ENCODE assay signal across 11 mouse cellular contexts in genomic region chr13:81135953-81136352, GRCm38 (mm10).
DNase-seq lines count a peak whose midpoint lies in the region; ATAC-seq and TF ChIP-seq lines count a peak whose summit lies in the region.
"Had no signal": no experiment of that assay in that cellular context is flagged by ENCODE, and none has a peak within 500 bp of the region (broad histone marks: within the 10 kb centered on the region; RNA-seq: fewer than 3 reads in every experiment).

No protein-coding gene starts in this region.

- ATAC-seq in forebrain, embryonic 14.5 days, result peak; percentile 30; the same call in 1 of the 2 replicates
- no peak for ATAC-seq in forebrain, embryonic 12.5 days (ENCODE audit: low FRiP score)
- ATAC-seq in midbrain, embryonic 13.5 days, result no peak

- no peak for TF ChIP-seq CTCF in layer of hippocampus, adult 2 months (conservative IDR thresholded peaks at IDR 0.05)

- H3K9ac ChIP-seq in forebrain, embryonic 14.5 days (ENCODE audit: low read length), result no peak overlapping the region
- H3K9ac ChIP-seq in forebrain, embryonic 12.5 days, result no peak overlapping the region
- no peak overlapping the region for H3K9ac ChIP-seq in midbrain, embryonic 13.5 days (replicated peaks)
- H3K9ac ChIP-seq: liver, embryonic 13.5 days had no signal

- no peaks in the 10 kb centered on the region; the same call in 1 of the 2 replicates for H3K4me1 ChIP-seq in forebrain, embryonic 14.5 days (ENCODE audit: control insufficient read depth, insufficient read depth, low read length)
- peaks cover 10% of the 10 kb centered on the region for H3K4me1 ChIP-seq in forebrain, embryonic 12.5 days
- peaks cover 19% of the 10 kb centered on the region for H3K4me1 ChIP-seq in brown adipose tissue, adult 24 weeks (ENCODE audit: control insufficient read depth, insufficient read depth, insufficient read length, low read length)
- H3K4me1 ChIP-seq in midbrain, embryonic 13.5 days (replicated peaks), result peaks cover 8% of the 10 kb centered on the region; the same call in 1 of the 2 replicates

- peak; percentile 33 for DNase-seq in forebrain, embryonic 14.5 days (ENCODE audit: low spot score)
- no peak for DNase-seq in layer of hippocampus, adult 2 months (ENCODE audit: low spot score in 2 of 2)
- no peak for DNase-seq in layer of hippocampus, postnatal 14 days (ENCODE audit: low spot score in 2 of 2)
- DNase-seq in lung, postnatal 10 days, result peak; percentile 70
- DNase-seq in thymus, postnatal 4 days, result no peak
- DNase-seq: cerebellum, adult 9-11 months; liver, embryonic 13.5 days; thymus, adult 2 months had no signal

- 48% methylated on average over 10 of the region's 10 CpGs for WGBS in forebrain, embryonic 14.5 days
- WGBS in forebrain, embryonic 12.5 days, result 79% methylated on average over 10 of the region's 10 CpGs
- 86% methylated on average over 10 of the region's 10 CpGs for WGBS in midbrain, embryonic 13.5 days

- H3K36me3 ChIP-seq in forebrain, embryonic 14.5 days (ENCODE audit: control insufficient read depth, insufficient read depth, low read length), result no peaks in the 10 kb centered on the region
- no peaks in the 10 kb centered on the region for H3K36me3 ChIP-seq in forebrain, embryonic 12.5 days (replicated peaks)
- no peaks in the 10 kb centered on the region for H3K36me3 ChIP-seq in midbrain, embryonic 13.5 days
- H3K36me3 ChIP-seq: liver, embryonic 13.5 days had no signal

- no peak overlapping the region for H3K27ac ChIP-seq in forebrain, embryonic 14.5 days (ENCODE audit: low read depth, low read length)
- H3K27ac ChIP-seq in forebrain, embryonic 12.5 days, result no peak overlapping the region
- peak overlapping the region; percentile 67 for H3K27ac ChIP-seq in layer of hippocampus, adult 2 months
- H3K27ac ChIP-seq in brown adipose tissue, adult 24 weeks (replicated peaks; ENCODE audit: low read depth, low read length), result peak overlapping the region; percentile 79
- no peak overlapping the region for H3K27ac ChIP-seq in midbrain, embryonic 13.5 days
- H3K27ac ChIP-seq: liver, embryonic 13.5 days had no signal

- no peaks in the 10 kb centered on the region for H3K27me3 ChIP-seq in forebrain, embryonic 14.5 days (replicated peaks; ENCODE audit: control insufficient read depth, insufficient read depth, low read length)
- H3K27me3 ChIP-seq in forebrain, embryonic 12.5 days, result no peaks in the 10 kb centered on the region
- H3K27me3 ChIP-seq in midbrain, embryonic 13.5 days, result no peaks in the 10 kb centered on the region
- H3K27me3 ChIP-seq: liver, embryonic 13.5 days had no signal

- H3K9me3 ChIP-seq in forebrain, embryonic 14.5 days (replicated peaks; ENCODE audit: control insufficient read depth, low read length), result no peaks in the 10 kb centered on the region
- H3K9me3 ChIP-seq in forebrain, embryonic 12.5 days, result no peaks in the 10 kb centered on the region
- no peaks in the 10 kb centered on the region for H3K9me3 ChIP-seq in midbrain, embryonic 13.5 days
- H3K9me3 ChIP-seq: liver, embryonic 13.5 days had no signal

- H3K4me3 ChIP-seq in forebrain, embryonic 14.5 days (ENCODE audit: low read depth, low read length), result no peak overlapping the region
- no peak overlapping the region for H3K4me3 ChIP-seq in forebrain, embryonic 12.5 days (replicated peaks)
- H3K4me3 ChIP-seq in layer of hippocampus, adult 2 months, result peak overlapping the region; percentile 14; the same call in 1 of the 2 replicates
- no peak overlapping the region for H3K4me3 ChIP-seq in brown adipose tissue, adult 24 weeks (ENCODE audit: insufficient read depth, low read depth, low read length)
- H3K4me3 ChIP-seq in midbrain, embryonic 13.5 days (replicated peaks), result no peak overlapping the region
- H3K4me3 ChIP-seq: liver, embryonic 13.5 days had no signal

- no peak overlapping the region for H3K4me2 ChIP-seq in forebrain, embryonic 14.5 days (ENCODE audit: low read length)
- H3K4me2 ChIP-seq in forebrain, embryonic 12.5 days, result no peak overlapping the region
- H3K4me2 ChIP-seq in midbrain, embryonic 13.5 days (replicated peaks), result no peak overlapping the region
- H3K4me2 ChIP-seq: liver, embryonic 13.5 days had no signal

Comparison
In these comparisons a context has a peak if more than half of its experiments do, and no peak if none do; other contexts are left out.
1. DNase-seq: peak in forebrain, embryonic 14.5 days (single experiment) and lung, postnatal 10 days (single experiment); none in layer of hippocampus, adult 2 months (0 of 2), layer of hippocampus, postnatal 14 days (0 of 2) and thymus, postnatal 4 days (single experiment).
2. H3K27ac ChIP-seq: peak in layer of hippocampus, adult 2 months (single experiment) and brown adipose tissue, adult 24 weeks (single experiment); none in forebrain, embryonic 14.5 days (single experiment), forebrain, embryonic 12.5 days (single experiment) and midbrain, embryonic 13.5 days (single experiment).